Mouse (Mus musculus) brain, embryonic 14.5 days (tissue): ENCODE results near the gene Pard6a.

Experiments used
- CTCF ChIP-seq: fragments of 200-500 bp; IDR thresholded peaks from 2 replicates; pipeline ENCODE4 v1.5.1; 2012; ENCODE audit warnings: inconsistent platforms, mild to moderate bottlenecking, moderate library complexity, borderline replicate concordance; ENCODE audit not compliant: insufficient read depth, insufficient read length; ENCODE audit errors: extremely low read depth
- POLR2A ChIP-seq: fragments of 200-500 bp; IDR thresholded peaks from 2 replicates; pipeline ENCODE4 v1.6.1; 2012; ENCODE audit warnings: mild to moderate bottlenecking, inconsistent platforms, borderline replicate concordance; ENCODE audit not compliant: poor library complexity, insufficient read depth, insufficient read length, severe bottlenecking; ENCODE audit errors: extremely low read depth

GRCm38 (mm10) chr8:105706426-105706825 is 5.5 kb downstream of the Pard6a start:
- TF ChIP-seq CTCF (no peak), POLR2A (no peak)
